Mouse (Mus musculus): ENCODE results near the gene Fry. TPM values are rescaled to one million over a fixed set of nuclear protein-coding genes. Genes with fewer than 3 reads are reported as not detected.

Gene Fry
- polyA plus RNA-seq, 1 experiment from 2014 or later = 15.2 TPM

DNA sequence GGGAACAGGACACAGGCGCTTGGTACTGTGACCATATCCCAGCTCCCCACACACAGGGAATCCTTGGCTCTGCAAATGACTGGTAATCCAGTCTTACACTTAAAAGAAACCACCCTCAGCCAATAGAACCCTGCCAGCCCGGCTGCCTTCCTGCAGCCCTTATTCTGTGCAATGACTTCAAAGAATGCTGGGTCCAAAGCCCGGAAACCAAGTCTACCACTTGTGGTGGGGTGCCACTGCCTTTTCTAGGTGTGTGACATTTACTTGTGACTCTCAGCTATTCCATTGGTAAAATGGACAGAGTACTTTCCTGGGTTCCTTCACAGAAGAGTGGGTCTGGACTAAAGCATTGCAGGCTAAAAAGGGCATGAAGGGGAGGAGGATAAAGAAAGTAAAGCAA is 254.5 kb downstream of the Fry start:
- no peaks in the 10 kb centered on the region for H3K4me1 ChIP-seq (ENCODE audit: control insufficient read depth, insufficient read depth, low read length)
- H3K27ac ChIP-seq (ENCODE audit: low read length) = no peak overlapping the region
- 81% methylated on average over 3 of the region's 3 CpGs for WGBS
- H3K27me3 ChIP-seq (ENCODE audit: control insufficient read depth, insufficient read depth, low read length) = no peaks in the 10 kb centered on the region
- no peaks in the 10 kb centered on the region for H3K9me3 ChIP-seq (ENCODE audit: control insufficient read depth, low read depth, low read length)
- no peak overlapping the region for H3K4me3 ChIP-seq (ENCODE audit: low read depth, low read length)
- H3K36me3 ChIP-seq (ENCODE audit: control insufficient read depth, insufficient read depth, low read length) = no peaks in the 10 kb centered on the region
- no peak overlapping the region for H3K9ac ChIP-seq (replicated peaks; ENCODE audit: low read depth, low read length)
- no peak overlapping the region for H3K4me2 ChIP-seq (replicated peaks; ENCODE audit: low read depth, low read length)
- ATAC-seq (ENCODE audit: insufficient number of reproducible peaks, insufficient read depth, low FRiP score, low read depth) = no peak

DNA sequence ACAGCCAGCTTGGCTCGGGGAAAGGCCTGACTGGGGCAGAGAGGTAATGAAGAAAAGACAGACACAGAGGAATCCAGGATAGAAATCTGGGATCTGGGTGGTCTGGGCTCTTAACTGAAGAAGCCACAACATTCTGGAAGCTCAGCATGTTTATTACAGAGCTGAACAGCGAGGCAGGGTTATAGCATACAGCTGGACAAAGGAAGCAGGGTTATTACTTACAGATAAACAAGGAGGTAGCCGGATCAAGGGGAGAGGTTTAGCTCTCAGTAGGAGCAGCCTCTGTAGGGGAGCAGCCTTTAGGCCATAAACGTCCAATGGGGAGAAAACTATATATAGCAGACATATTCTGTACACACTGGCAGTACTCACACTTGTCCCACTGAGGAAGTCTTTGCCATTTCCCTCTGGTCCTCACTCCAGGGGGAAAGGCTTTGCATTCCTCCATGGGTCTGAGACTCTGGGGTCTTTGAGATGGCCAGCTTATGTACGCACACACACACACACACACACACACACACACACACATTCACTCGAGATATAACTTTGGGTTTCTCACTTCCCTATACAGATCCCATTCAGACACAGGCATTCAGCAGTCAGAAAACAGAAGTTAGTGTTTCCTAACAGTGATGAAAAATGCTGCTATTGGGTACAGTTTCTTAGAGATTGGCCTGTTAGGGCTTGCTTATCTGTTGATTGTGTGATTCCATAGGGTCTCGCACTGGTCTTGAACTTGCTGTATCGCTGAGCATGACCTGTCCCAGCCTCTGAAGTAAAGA is 256.5 kb downstream of the Fry start:
- 61% methylated on average over 8 of the region's 8 CpGs for WGBS
- H3K36me3 ChIP-seq (ENCODE audit: control insufficient read depth, insufficient read depth, low read length) = no peaks in the 10 kb centered on the region
- no peaks in the 10 kb centered on the region for H3K4me1 ChIP-seq (ENCODE audit: control insufficient read depth, insufficient read depth, low read length)
- no peak; the same call in 1 of the 2 replicates for ATAC-seq (ENCODE audit: insufficient number of reproducible peaks, insufficient read depth, low FRiP score, low read depth)
- H3K4me3 ChIP-seq (ENCODE audit: low read depth, low read length) = no peak overlapping the region
- H3K9me3 ChIP-seq (ENCODE audit: control insufficient read depth, low read depth, low read length) = no peaks in the 10 kb centered on the region
- no peaks in the 10 kb centered on the region for H3K27me3 ChIP-seq (ENCODE audit: control insufficient read depth, insufficient read depth, low read length)
- no peak overlapping the region for H3K27ac ChIP-seq (ENCODE audit: low read length)
- no peak overlapping the region for H3K9ac ChIP-seq (replicated peaks; ENCODE audit: low read depth, low read length)
- H3K4me2 ChIP-seq (replicated peaks; ENCODE audit: low read depth, low read length) = no peak overlapping the region

DNA sequence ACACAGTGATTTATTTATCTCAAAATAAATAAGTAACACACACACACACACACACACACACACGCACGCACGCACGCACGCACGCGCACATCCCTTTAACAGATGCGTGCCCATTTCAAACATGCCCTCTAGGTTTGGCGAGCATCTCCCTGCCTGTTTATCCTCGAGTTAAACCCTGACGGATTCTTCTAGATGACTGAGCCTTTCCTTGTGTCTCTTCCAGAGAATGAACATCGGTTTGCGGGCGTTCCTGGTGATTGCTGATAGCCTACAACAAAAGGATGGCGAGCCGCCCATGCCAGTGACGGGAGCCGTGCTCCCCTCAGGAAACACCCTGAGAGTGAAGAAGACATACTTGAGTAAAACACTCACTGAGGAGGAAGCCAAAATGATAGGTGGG is 260.1 kb downstream of the Fry start:
- whole genome bisulfite sequencing = 81% methylated on average over 18 of the region's 18 CpGs
- Histone ChIP-seq H3K9me3 (ENCODE audit: control insufficient read depth, low read depth, low read length) (no peaks in the 10 kb centered on the region), H3K27ac (ENCODE audit: low read length) (no peak overlapping the region), H3K4me3 (ENCODE audit: low read depth, low read length) (no peak overlapping the region), H3K4me1 (ENCODE audit: control insufficient read depth, insufficient read depth, low read length) (no peaks in the 10 kb centered on the region), H3K4me2 (replicated peaks; ENCODE audit: low read depth, low read length) (no peak overlapping the region), H3K9ac (replicated peaks; ENCODE audit: low read depth, low read length) (no peak overlapping the region), H3K27me3 (ENCODE audit: control insufficient read depth, insufficient read depth, low read length) (no peaks in the 10 kb centered on the region), H3K36me3 (ENCODE audit: control insufficient read depth, insufficient read depth, low read length) (no peaks in the 10 kb centered on the region)
- no peak for ATAC-seq (ENCODE audit: insufficient number of reproducible peaks, insufficient read depth, low FRiP score, low read depth)

DNA sequence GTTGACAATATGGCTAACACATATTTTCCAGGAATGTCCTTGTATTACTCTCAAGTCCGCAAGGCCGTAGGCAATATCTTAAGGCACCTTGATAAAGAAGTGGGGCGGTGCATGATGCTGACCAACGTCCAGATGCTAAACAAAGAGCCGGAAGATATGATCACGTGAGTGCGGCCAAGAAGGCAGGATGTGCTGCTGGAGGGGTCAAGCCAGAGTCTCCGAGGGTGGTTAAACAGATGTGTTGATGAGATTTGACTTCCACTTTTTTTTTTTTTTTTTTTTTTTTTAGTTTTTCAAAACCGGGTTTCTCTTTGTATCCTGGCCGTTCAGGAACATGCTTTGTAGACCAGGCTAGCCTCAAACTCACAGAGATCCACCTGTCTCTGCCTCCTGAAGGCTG is 262.3 kb downstream of the Fry start:
- no peak overlapping the region for H3K4me2 ChIP-seq (replicated peaks; ENCODE audit: low read depth, low read length)
- peaks cover 9% of the 10 kb centered on the region; the same call in 1 of the 2 replicates for H3K4me1 ChIP-seq (ENCODE audit: control insufficient read depth, insufficient read depth, low read length)
- no peak overlapping the region for H3K27ac ChIP-seq (ENCODE audit: low read length)
- ATAC-seq (ENCODE audit: insufficient number of reproducible peaks, insufficient read depth, low FRiP score, low read depth) = no peak
- no peak overlapping the region for H3K4me3 ChIP-seq (ENCODE audit: low read depth, low read length)
- H3K27me3 ChIP-seq (ENCODE audit: control insufficient read depth, insufficient read depth, low read length) = no peaks in the 10 kb centered on the region
- H3K9ac ChIP-seq (replicated peaks; ENCODE audit: low read depth, low read length) = no peak overlapping the region
- H3K9me3 ChIP-seq (ENCODE audit: control insufficient read depth, low read depth, low read length) = no peaks in the 10 kb centered on the region
- WGBS = 85% methylated on average over 10 of the region's 10 CpGs
- no peaks in the 10 kb centered on the region; the same call in 1 of the 2 replicates for H3K36me3 ChIP-seq (ENCODE audit: control insufficient read depth, insufficient read depth, low read length)

- Histone ChIP-seq H3K27ac (ENCODE audit: low read length) (no peak overlapping the region), H3K9me3 (ENCODE audit: control insufficient read depth, low read depth, low read length) (no peaks in the 10 kb centered on the region), H3K9ac (replicated peaks; ENCODE audit: low read depth, low read length) (no peak overlapping the region), H3K4me1 (ENCODE audit: control insufficient read depth, insufficient read depth, low read length) (peaks cover 9% of the 10 kb centered on the region; the same call in 1 of the 2 replicates), H3K27me3 (ENCODE audit: control insufficient read depth, insufficient read depth, low read length) (no peaks in the 10 kb centered on the region), H3K4me3 (ENCODE audit: low read depth, low read length) (no peak overlapping the region), H3K4me2 (replicated peaks; ENCODE audit: low read depth, low read length) (no peak overlapping the region), H3K36me3 (ENCODE audit: control insufficient read depth, insufficient read depth, low read length) (no peaks in the 10 kb centered on the region; the same call in 1 of the 2 replicates)
- ATAC-seq (ENCODE audit: insufficient number of reproducible peaks, insufficient read depth, low FRiP score, low read depth) = no peak
- WGBS = 57% methylated on average over 5 of the region's 5 CpGs
These were observed 264.0 kb downstream of the Fry start for GRCm38 (mm10) chr5:150382411-150382810.

DNA sequence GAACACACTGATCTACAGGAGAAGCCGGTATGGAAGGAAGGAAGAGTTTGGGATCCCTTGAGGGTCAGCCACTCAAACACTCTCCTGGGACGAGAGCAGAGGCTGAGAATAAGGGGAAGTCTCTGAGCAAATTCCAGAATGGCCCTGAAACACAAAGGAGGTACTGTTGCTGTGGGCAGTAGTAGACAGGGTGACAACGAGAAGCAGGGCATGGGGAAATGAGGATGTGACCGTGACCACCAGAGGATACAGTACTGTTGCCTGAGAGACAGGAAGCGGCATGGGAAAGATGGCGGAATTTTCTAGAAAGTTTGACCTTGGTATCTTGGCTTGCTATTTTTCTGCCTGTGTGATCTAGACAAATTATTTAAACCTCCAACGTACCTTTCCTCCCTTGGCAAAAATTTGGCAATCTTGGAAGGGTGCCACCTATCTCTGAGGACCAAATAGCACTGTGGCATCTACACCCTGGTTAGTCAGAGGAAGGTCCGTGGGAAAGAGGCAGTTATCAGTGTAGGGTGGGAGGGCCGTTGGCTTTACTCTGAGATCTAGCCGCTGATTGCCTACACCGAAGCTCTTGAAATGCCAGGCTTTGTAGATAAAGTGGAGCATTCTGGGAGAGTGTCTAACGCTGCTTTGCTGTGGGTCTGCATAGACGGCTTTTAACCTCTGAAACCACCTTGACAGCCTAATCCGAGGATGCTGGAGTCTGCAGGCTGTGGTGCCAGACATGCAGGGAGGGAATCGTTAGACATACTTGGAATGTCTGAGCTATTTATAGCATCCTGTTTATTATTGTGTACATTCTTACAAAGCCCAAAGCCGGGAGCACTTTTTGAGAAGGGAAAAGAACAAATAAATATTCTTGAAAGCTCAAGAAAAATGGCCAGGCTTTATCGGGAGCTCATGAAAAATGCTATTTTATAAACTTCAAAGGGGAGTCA is 266.1 kb downstream of the Fry start:
- H3K9ac ChIP-seq (replicated peaks; ENCODE audit: low read depth, low read length) = no peak overlapping the region
- no peak overlapping the region for H3K27ac ChIP-seq (ENCODE audit: low read length)
- 37% methylated on average over 17 of the region's 17 CpGs for WGBS
- no peaks in the 10 kb centered on the region for H3K27me3 ChIP-seq (ENCODE audit: control insufficient read depth, insufficient read depth, low read length)
- 0 out of 2 replicates have a peak, but pooled peaks have one; percentile 46 for ATAC-seq (ENCODE audit: insufficient number of reproducible peaks, insufficient read depth, low FRiP score, low read depth)
- H3K9me3 ChIP-seq (ENCODE audit: control insufficient read depth, low read depth, low read length) = no peaks in the 10 kb centered on the region
- H3K4me3 ChIP-seq (ENCODE audit: low read depth, low read length) = no peak overlapping the region
- no peaks in the 10 kb centered on the region; the same call in 1 of the 2 replicates for H3K36me3 ChIP-seq (ENCODE audit: control insufficient read depth, insufficient read depth, low read length)
- peaks cover 9% of the 10 kb centered on the region; the same call in 1 of the 2 replicates for H3K4me1 ChIP-seq (ENCODE audit: control insufficient read depth, insufficient read depth, low read length)
- H3K4me2 ChIP-seq (replicated peaks; ENCODE audit: low read depth, low read length) = no peak overlapping the region

GRCm38 (mm10) chr5:150385224-150385623 is 266.8 kb downstream of the Fry start:
- 68% methylated on average over 7 of the region's 7 CpGs for WGBS
- Histone ChIP-seq H3K4me1 (ENCODE audit: control insufficient read depth, insufficient read depth, low read length) (peaks cover 9% of the 10 kb centered on the region; the same call in 1 of the 2 replicates), H3K9me3 (ENCODE audit: control insufficient read depth, low read depth, low read length) (no peaks in the 10 kb centered on the region), H3K27ac (ENCODE audit: low read length) (no peak overlapping the region), H3K27me3 (ENCODE audit: control insufficient read depth, insufficient read depth, low read length) (no peaks in the 10 kb centered on the region), H3K9ac (replicated peaks; ENCODE audit: low read depth, low read length) (no peak overlapping the region), H3K36me3 (ENCODE audit: control insufficient read depth, insufficient read depth, low read length) (no peaks in the 10 kb centered on the region; the same call in 1 of the 2 replicates), H3K4me3 (ENCODE audit: low read depth, low read length) (no peak overlapping the region), H3K4me2 (replicated peaks; ENCODE audit: low read depth, low read length) (no peak overlapping the region)
- no peak for ATAC-seq (ENCODE audit: insufficient number of reproducible peaks, insufficient read depth, low FRiP score, low read depth)

DNA sequence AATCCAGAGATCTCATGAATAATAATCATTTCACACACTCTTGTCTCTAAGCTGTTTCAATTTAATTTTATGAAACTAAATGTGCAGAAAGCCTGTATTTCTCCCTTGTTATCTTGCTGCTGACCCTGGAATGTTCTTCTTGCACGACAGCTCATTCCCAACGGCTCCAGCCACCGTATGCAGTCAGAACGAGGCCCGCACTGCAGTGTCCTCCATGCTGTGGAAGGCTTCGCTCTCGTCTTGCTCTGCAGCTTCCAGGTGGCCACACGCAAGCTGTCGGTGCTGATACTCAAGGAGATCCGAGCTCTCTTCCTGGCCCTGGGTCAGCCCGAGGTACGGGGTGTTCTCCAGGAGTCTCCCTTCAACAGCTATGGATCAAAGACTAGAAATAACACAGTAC is 270.2 kb downstream of the Fry start:
- Histone ChIP-seq H3K4me2 (replicated peaks; ENCODE audit: low read depth, low read length) (no peak overlapping the region), H3K27me3 (ENCODE audit: control insufficient read depth, insufficient read depth, low read length) (no peaks in the 10 kb centered on the region), H3K27ac (ENCODE audit: low read length) (no peak overlapping the region), H3K4me3 (ENCODE audit: low read depth, low read length) (no peak overlapping the region), H3K9ac (replicated peaks; ENCODE audit: low read depth, low read length) (no peak overlapping the region), H3K36me3 (ENCODE audit: control insufficient read depth, insufficient read depth, low read length) (no peaks in the 10 kb centered on the region; the same call in 1 of the 2 replicates), H3K9me3 (ENCODE audit: control insufficient read depth, low read depth, low read length) (no peaks in the 10 kb centered on the region), H3K4me1 (ENCODE audit: control insufficient read depth, insufficient read depth, low read length) (peaks cover 9% of the 10 kb centered on the region; the same call in 1 of the 2 replicates)
- ATAC-seq (ENCODE audit: insufficient number of reproducible peaks, insufficient read depth, low FRiP score, low read depth) = no peak
- 85% methylated on average over 12 of the region's 12 CpGs for WGBS

Data from stomach, embryonic 14.5 days (tissue).